Mouse (Mus musculus): Measurements from ENCODE around the gene Gm13306. TPM values are rescaled to one million over a fixed set of nuclear protein-coding genes. Genes with fewer than 3 reads are reported as not detected.
"Not testable (repeated sequence)": the region's sequence is repeated elsewhere in the genome, so short reads cannot be mapped to it uniquely, and the experiment has no call there.

Gene Gm13306
- 0.50 and 0.74 TPM in 2 replicates for polyA plus RNA-seq (2016; fragmentation: Nextera tagmentation; extraction: Ambion mirVana)

DNA sequence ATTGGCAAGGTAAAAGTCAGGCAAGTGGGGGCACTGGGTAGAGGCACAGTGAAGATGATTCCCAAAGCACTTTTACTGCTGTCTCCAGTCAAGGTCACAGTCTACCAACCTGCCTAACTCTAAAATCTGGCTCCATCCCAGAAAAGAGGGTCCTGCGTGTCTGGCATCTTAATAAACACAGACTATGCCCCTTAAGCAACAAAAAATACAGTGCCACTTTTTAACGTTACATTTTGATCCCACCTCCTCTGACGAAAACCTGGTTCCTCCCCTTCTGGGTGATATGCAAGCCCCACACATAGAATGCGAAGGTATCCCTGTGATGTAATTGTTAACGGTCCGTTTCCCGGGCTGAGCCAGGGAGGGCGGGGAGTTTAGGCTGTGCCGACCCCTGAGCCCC is at the start of gene Gm13306:
TSS of gene Gm13306 (plus strand) at position 301 of the 400 bp plus-strand sequence.
- H3K27me3 ChIP-seq (ENCODE audit: insufficient read depth, poor library complexity, severe bottlenecking); H3K4me1 ChIP-seq; H3K4me3 ChIP-seq; DNase-seq (ENCODE audit: low spot score); H3K27ac ChIP-seq; H3K36me3 ChIP-seq; H3K9me3 ChIP-seq: not testable (repeated sequence)
- WGBS = no CpG with 5 or more reads among the region's 9 CpGs

DNA sequence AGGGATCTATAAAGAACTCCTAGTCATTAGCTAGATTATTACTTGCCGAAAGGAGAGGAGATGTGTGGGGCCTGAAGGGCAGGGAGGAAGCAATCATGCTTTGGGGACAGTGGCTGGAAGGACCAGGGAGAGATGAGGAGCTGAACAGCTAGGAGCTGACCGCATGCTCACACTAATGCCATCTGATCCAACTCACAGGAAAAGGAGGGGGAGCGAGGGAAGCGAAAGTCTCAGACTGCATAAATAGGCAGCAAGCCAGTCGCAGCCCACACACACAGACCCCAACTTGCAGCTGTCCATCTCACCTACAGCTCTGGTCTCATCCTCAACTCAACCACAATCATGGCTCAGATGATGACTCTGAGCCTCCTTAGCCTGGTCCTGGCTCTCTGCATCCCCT is 38.7 kb upstream of the Gm13306 start, which contains the start of gene Gm13304:
TSS of gene Gm13304 (plus strand) at position 301 of the 400 bp plus-strand sequence.
- DNase-seq (ENCODE audit: low spot score); H3K27ac ChIP-seq; H3K9me3 ChIP-seq; H3K36me3 ChIP-seq; H3K4me1 ChIP-seq; H3K27me3 ChIP-seq (ENCODE audit: insufficient read depth, poor library complexity, severe bottlenecking); H3K4me3 ChIP-seq: not testable (repeated sequence)
- WGBS = no CpG with 5 or more reads among the region's 5 CpGs

DNA sequence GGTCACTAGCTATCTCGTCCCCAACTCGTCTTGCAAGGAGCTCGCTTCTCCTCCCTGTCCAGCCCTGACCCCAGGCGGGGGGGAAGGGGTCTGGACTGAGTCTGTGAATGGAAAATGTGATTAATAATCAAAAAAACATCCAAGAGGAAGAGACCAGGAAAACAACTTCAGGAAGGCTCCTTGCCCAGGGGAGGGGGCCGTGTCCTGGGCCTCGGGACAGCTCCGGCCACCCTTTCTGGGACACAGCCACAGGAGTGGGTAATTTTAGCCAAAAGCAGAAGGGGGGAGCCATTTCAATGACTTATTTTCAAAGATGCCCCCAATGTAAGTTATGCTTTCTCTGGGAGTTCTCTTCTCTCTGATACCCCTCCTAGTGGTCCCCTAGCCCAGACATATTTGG is 15.3 kb downstream of the Gm13306 start, which contains the start of gene Gm13305:
TSS of gene Gm13305 (minus strand) at position 101 of the 400 bp plus-strand sequence.
- H3K36me3 ChIP-seq; H3K27me3 ChIP-seq (ENCODE audit: insufficient read depth, poor library complexity, severe bottlenecking); H3K27ac ChIP-seq; H3K4me3 ChIP-seq; DNase-seq (ENCODE audit: low spot score); H3K9me3 ChIP-seq; H3K4me1 ChIP-seq: not testable (repeated sequence)
- WGBS = no CpG with 5 or more reads among the region's 7 CpGs

DNA sequence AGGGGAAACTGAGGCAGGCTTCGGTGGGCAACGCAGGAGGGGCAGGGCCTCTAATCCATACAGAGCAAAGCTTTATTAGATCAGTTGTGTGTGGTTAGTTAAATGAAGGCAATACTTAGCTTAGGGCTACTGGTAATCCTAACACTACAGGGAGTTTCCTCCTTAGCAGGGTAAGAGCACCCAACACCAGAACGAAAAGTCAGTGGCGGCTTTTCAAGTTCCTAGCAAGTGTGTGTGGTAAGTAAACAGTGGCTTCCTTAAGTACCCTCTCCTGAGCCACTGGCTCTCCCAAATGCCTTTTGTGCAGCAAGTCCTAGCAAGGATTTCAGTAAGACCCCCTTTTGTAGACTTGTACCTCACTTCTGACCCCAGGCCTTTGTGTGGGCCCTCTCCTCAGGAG is 25.0 kb downstream of the Gm13306 start:
- H3K9me3 ChIP-seq; DNase-seq (ENCODE audit: low spot score): not testable (repeated sequence)
- no CpG with 5 or more reads among the region's 4 CpGs for WGBS

DNA sequence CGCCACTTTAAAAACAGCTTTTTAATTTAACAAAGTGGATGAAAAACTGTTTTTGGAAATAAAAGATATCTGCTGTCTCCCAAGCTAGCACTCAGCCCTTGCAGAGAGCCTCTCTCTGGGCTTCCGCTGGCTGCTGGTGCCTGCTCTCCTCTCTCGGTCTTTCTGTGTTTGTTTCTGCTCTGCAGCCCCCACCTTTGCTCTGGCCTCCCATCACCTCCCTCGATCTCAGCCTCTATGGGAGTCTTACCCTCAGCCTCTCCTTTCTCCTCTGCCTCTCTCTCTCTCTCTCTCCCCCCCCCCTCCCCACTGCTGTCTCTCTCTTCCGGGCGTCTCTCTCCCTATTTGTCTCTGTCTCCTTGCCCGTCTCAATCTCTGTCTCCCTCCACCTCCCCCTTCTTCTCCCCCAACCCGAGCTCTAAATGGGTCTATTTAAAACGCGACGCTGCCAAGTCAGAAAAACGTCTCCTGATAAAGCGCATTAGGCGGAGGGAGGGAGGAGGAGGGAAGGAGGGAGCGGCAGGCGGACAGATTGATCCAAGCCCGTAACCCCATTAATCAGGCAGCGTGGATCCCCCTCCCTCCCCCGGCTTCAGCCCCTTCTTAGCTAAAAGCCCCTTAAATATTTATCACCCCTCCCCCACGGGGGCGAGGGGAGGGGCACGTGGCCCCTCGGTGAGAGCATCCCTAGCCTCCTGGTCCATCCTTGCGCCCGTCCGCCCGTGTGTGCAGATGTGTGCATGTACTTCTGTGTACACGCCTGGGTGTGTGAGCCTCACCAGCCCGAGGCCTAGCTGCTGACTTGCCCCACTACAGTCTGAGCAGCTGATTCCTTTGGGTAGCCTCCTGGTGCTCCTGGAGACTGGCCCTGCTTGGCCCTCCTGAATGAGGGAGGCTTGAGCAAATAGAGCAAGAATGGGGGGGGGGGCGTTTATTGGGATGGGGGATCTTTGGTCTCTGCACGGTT is 30.3 kb downstream of the Gm13306 start:
- DNase-seq (ENCODE audit: low spot score); H3K36me3 ChIP-seq; H3K27me3 ChIP-seq (ENCODE audit: insufficient read depth, poor library complexity, severe bottlenecking); H3K4me1 ChIP-seq; H3K27ac ChIP-seq; H3K9me3 ChIP-seq; H3K4me3 ChIP-seq: not testable (repeated sequence)
- WGBS = no CpG with 5 or more reads among the region's 31 CpGs

More for the DNA sequence above, 25.0 kb downstream of the Gm13306 start:
- H3K27me3 ChIP-seq (ENCODE audit: insufficient read depth, poor library complexity, severe bottlenecking); H3K4me3 ChIP-seq; H3K27ac ChIP-seq; H3K4me1 ChIP-seq; H3K36me3 ChIP-seq: not testable (repeated sequence)

DNA sequence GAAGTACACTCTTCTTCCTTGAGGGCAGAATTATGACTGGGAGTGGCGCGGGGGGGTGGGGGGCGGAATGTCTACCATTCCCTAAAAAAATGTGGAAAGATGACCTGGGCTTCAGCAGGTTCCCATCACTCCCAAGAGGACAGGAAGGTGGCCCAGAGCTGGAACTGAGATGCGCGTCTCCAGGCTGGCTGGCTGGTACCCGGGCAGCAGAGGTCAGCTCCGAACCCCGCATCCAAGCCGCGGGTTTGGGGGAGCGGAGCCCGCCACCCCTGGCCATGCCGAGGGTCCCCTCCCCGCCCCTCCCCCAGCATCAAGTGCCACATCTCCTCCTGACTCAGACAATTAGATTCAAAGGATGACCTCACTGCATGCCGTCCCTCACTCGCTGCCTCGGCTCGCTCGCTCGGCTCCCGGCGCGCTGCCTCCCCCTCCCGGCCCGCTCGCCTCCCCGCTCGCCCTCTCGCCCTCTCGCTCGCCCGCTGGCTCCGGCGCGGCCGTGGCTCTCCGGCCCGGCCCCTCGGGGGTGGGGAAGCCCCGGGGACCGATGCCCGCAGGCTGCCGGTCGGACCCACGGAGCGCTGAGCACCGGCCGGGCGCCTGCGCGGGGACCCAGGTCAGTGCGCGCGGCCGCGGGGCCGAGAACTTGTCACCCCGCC is 31.2 kb downstream of the Gm13306 start:
- DNase-seq (ENCODE audit: low spot score); H3K36me3 ChIP-seq; H3K27me3 ChIP-seq (ENCODE audit: insufficient read depth, poor library complexity, severe bottlenecking); H3K4me1 ChIP-seq; H3K27ac ChIP-seq; H3K9me3 ChIP-seq; H3K4me3 ChIP-seq: not testable (repeated sequence)
- no CpG with 5 or more reads among the region's 58 CpGs for WGBS

DNA sequence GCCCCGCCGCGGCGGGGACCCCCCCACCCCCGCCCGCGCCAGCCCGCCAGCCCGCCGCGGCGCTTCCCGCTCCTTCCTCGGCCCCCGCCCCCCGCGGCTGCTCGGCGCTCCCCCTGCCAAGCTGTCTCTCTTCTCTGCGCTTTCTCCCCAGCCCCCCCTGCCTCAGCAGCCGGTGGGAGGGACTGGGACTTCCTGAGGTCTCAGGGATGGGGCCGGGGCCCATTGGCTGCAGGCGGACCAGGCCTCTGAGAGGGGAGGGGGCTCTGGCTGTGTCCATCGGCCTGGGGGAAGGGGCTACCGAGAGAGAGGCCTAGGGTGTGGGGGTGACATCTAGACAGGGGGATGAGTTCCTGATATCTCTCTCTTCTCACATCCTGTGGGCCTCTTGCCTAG is 31.7 kb downstream of the Gm13306 start:
- not testable (repeated sequence) for DNase-seq (ENCODE audit: low spot score); H3K4me1 ChIP-seq; H3K27ac ChIP-seq; H3K27me3 ChIP-seq (ENCODE audit: insufficient read depth, poor library complexity, severe bottlenecking); H3K36me3 ChIP-seq; H3K9me3 ChIP-seq; H3K4me3 ChIP-seq
- no CpG with 5 or more reads among the region's 25 CpGs for WGBS

Other genes starting within 250 kb of the Gm13306 start
- gene Gm21541, start 249.8 kb upstream of the Gm13306 start, polyA plus RNA-seq (2016; fragmentation: Nextera tagmentation; extraction: Ambion mirVana) = not detected in 2 replicates
- gene Gm20878, start 211.9 kb upstream of the Gm13306 start, polyA plus RNA-seq (2016; fragmentation: Nextera tagmentation; extraction: Ambion mirVana) = 1.2 and 1.7 TPM in 2 replicates
- gene Fam205a4, start 187.4 kb upstream of the Gm13306 start, polyA plus RNA-seq (2016; fragmentation: Nextera tagmentation; extraction: Ambion mirVana) = 0.06 and 0.07 TPM in 2 replicates
- 0.14 TPM in 1 of 2 replicates, not detected in the other for gene Gm21093, start 118.7 kb upstream of the Gm13306 start, polyA plus RNA-seq (2016; fragmentation: Nextera tagmentation; extraction: Ambion mirVana)
- gene Gm3893, start 62.2 kb upstream of the Gm13306 start, polyA plus RNA-seq (2016; fragmentation: Nextera tagmentation; extraction: Ambion mirVana) = not detected in 2 replicates
- 0.17 and 0.24 TPM in 2 replicates for gene Gm13304, start 38.6 kb upstream of the Gm13306 start, polyA plus RNA-seq (2016; fragmentation: Nextera tagmentation; extraction: Ambion mirVana)
- gene Gm13305, start 15.2 kb downstream of the Gm13306 start, polyA plus RNA-seq (2016; fragmentation: Nextera tagmentation; extraction: Ambion mirVana) = 0.33 TPM in 1 of 2 replicates, not detected in the other
- not detected in 2 replicates for gene Gm10600, start 87.2 kb downstream of the Gm13306 start, polyA plus RNA-seq (2016; fragmentation: Nextera tagmentation; extraction: Ambion mirVana)
- gene Ccl21b, start 102.3 kb downstream of the Gm13306 start, polyA plus RNA-seq (2016; fragmentation: Nextera tagmentation; extraction: Ambion mirVana) = not detected in 2 replicates
- not detected in 2 replicates for gene Gm21953, start 140.8 kb downstream of the Gm13306 start, polyA plus RNA-seq (2016; fragmentation: Nextera tagmentation; extraction: Ambion mirVana)
- not detected in 2 replicates for gene Fam205a3, start 164.9 kb downstream of the Gm13306 start, polyA plus RNA-seq (2016; fragmentation: Nextera tagmentation; extraction: Ambion mirVana)